Mouse (Mus musculus): Measurements from ENCODE around the gene D5Ertd579e. TPM values are rescaled to one million over a fixed set of nuclear protein-coding genes. Genes with fewer than 3 reads are reported as not detected.

D5Ertd579e gene
- polyA plus RNA-seq, 1 experiment from 2014 or later = 33.3 TPM

DNA sequence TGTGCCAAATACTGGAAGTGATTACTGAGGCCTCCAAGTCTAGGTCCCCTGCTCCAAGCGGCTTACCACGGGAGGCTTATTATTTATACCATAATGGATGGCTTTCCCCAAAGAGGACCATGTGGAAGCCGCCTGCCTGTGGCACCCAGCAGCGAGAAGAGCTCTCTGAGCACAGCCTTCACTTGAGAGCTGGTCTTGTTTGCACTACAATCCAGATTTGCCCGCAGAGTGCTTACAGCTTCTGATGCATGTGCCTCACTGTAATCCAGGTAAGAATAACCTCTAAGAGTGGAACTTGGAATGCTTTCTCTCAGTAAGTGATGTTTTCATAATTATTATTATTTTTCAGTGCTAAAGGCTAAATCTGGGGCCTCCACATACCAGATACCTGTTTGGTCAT lies 136.7 kb downstream of the D5Ertd579e start:
- no peaks in the 10 kb centered on the region for H3K36me3 ChIP-seq
- no peak overlapping the region for H3K9ac ChIP-seq
- ATAC-seq (ENCODE audit: low FRiP score, low read depth) = no peak
- no peaks in the 10 kb centered on the region for H3K27me3 ChIP-seq
- WGBS = 74% methylated on average over 5 of the region's 5 CpGs
- H3K4me3 ChIP-seq = no peak overlapping the region
- peaks cover 9% of the 10 kb centered on the region; the same call in 1 of the 2 replicates for H3K4me1 ChIP-seq (replicated peaks)
- no peak overlapping the region for H3K27ac ChIP-seq (replicated peaks)
- H3K4me2 ChIP-seq = no peak overlapping the region
- H3K9me3 ChIP-seq = no peaks in the 10 kb centered on the region

DNA sequence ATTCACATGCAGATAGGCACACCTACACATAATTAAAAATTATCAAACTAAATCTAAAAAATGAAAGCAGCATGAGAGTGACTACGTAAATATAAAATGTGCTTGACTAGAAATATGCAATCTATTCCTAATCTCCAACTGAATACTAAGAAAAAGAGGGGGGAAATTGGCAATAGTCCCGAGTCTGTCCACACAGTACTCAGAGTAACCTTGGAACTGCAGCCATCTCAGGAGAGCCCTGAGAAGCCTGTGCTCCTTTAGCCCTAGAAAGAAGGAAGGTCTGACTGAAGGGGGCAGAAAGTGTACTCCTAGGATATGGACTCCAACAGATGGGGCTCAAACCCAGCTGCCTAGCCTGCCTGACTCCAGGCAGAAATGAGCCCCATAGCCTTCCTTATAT lies 137.3 kb downstream of the D5Ertd579e start:
- 85% methylated on average over 2 of the region's 2 CpGs for WGBS

DNA sequence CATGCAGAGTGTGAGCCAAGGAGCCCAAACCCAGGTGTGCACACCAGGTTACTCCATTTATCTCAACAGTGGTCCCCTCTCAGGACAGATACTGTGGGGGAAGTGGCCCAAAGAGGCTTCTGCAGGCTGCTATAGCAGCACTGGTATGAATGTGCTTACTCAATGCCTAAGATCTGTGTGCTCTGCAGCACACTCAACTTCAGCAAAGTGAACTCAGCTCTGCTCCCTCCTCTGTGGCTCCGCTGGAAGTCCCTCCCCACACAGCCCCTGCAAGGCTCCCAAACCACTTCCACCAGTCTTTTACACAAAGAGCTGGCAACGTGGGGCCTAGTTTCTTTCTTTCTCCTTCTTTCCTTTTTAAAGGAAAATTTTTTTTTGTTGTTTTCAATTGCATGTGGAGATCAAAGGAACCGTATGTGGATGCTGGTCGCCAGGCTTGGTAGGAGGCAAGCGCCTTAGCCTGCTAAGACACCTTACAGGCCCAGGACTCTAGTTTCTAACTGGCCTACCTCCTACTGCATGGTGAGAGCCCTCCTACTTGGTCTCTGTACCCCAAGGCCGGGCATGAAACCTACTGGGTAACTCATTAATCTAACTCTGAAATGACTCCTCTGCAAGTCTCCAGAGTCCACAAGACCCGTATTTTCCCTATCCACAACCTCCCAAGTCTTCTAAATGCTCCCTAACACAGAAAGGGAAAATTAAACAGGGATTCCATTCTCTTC lies 138.1 kb downstream of the D5Ertd579e start:
- Histone ChIP-seq H3K27ac (replicated peaks) (no peak overlapping the region), H3K9me3 (no peaks in the 10 kb centered on the region), H3K4me3 (no peak overlapping the region), H3K27me3 (no peaks in the 10 kb centered on the region), H3K4me2 (no peak overlapping the region), H3K36me3 (no peaks in the 10 kb centered on the region), H3K4me1 (replicated peaks) (peaks cover 9% of the 10 kb centered on the region; the same call in 1 of the 2 replicates), H3K9ac (no peak overlapping the region)
- 36% methylated on average over 7 of the region's 7 CpGs for WGBS
- no peak for ATAC-seq (ENCODE audit: low FRiP score, low read depth)

More for the DNA sequence above, 137.3 kb downstream of the D5Ertd579e start:
- no peak overlapping the region for H3K4me2 ChIP-seq
- no peaks in the 10 kb centered on the region for H3K36me3 ChIP-seq
- H3K4me3 ChIP-seq = no peak overlapping the region
- H3K9ac ChIP-seq = no peak overlapping the region
- peaks cover 9% of the 10 kb centered on the region; the same call in 1 of the 2 replicates for H3K4me1 ChIP-seq (replicated peaks)
- H3K9me3 ChIP-seq = no peaks in the 10 kb centered on the region
- ATAC-seq (ENCODE audit: low FRiP score, low read depth) = no peak
- no peak overlapping the region for H3K27ac ChIP-seq (replicated peaks)
- no peaks in the 10 kb centered on the region for H3K27me3 ChIP-seq

DNA sequence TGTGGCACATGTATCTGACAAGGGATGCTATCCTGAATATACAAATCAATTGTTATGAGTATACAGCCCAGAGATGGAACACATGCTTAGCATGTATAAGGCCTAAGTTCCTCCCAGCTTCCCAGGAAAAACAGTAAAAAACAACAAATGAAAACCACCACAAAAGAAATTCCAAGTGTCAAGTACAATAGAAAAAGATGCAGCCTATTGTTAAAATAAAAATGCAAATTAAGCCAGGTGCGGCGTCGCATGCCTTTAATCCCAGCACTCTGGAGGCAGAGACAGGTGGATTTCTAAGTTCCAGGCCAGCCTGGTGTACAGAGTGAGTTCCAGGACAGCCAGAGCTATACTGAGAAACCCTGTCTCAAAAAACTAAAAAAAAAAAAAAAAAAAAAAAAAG lies 138.9 kb downstream of the D5Ertd579e start:
- Histone ChIP-seq H3K27me3 (no peaks in the 10 kb centered on the region), H3K36me3 (no peaks in the 10 kb centered on the region), H3K9ac (no peak overlapping the region), H3K4me1 (replicated peaks) (peaks cover 9% of the 10 kb centered on the region; the same call in 1 of the 2 replicates), H3K4me2 (no peak overlapping the region), H3K9me3 (no peaks in the 10 kb centered on the region), H3K27ac (replicated peaks) (no peak overlapping the region), H3K4me3 (no peak overlapping the region)
- no peak for ATAC-seq (ENCODE audit: low FRiP score, low read depth)
- 75% methylated on average over 3 of the region's 3 CpGs for WGBS

DNA sequence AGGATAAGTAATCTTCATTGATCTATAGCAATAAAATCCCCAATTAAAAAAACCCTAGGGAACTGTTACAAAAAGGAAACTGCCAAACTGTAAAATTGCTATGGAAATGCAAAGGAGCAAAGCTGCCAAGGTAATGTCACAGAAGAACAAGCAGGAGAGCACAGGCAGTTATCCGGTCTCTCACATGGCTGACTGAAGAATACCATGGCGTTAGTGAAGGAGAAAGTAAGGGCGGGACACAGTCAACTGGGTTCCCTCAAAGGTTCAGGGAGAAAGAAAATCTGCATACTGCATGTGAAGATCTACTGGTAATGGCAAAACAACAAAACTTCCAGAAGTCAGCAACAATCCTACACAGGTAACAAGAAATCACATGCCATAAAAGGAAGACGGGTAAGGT lies 139.5 kb downstream of the D5Ertd579e start:
- WGBS = 61% methylated on average over 4 of the region's 4 CpGs
- Histone ChIP-seq H3K27ac (replicated peaks) (no peak overlapping the region), H3K36me3 (no peaks in the 10 kb centered on the region), H3K4me3 (no peak overlapping the region), H3K27me3 (no peaks in the 10 kb centered on the region), H3K9ac (no peak overlapping the region), H3K4me2 (no peak overlapping the region), H3K9me3 (no peaks in the 10 kb centered on the region), H3K4me1 (replicated peaks) (peaks cover 9% of the 10 kb centered on the region; the same call in 1 of the 2 replicates)
- ATAC-seq (ENCODE audit: low FRiP score, low read depth) = no peak

DNA sequence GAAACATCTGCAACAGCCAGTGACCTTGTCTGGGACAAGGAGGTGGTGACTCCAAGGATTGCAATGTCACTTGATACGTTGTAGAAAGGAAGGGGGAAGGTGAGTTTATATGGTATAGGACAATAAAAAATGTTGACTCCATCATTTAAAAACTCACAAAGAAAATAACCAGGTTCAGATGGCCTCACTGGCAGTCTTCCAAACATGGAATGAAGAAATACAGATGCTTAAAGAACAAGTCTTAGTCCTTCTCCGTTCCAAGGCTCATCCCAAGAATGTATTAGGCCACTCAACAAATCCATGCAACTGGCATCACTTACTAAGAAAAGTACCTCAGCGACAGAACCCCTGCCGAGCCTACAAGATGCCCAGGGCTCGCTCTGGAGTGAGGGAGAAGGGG lies 141.3 kb downstream of the D5Ertd579e start:
- H3K9me3 ChIP-seq = no peaks in the 10 kb centered on the region
- H3K9ac ChIP-seq = no peak overlapping the region
- 79% methylated on average over 5 of the region's 5 CpGs for WGBS
- H3K36me3 ChIP-seq = no peaks in the 10 kb centered on the region
- no peak for ATAC-seq (ENCODE audit: low FRiP score, low read depth)
- no peaks in the 10 kb centered on the region for H3K27me3 ChIP-seq
- H3K4me2 ChIP-seq = no peak overlapping the region
- no peak overlapping the region for H3K4me3 ChIP-seq
- peaks cover 9% of the 10 kb centered on the region; the same call in 1 of the 2 replicates for H3K4me1 ChIP-seq (replicated peaks)
- no peak overlapping the region for H3K27ac ChIP-seq (replicated peaks)

DNA sequence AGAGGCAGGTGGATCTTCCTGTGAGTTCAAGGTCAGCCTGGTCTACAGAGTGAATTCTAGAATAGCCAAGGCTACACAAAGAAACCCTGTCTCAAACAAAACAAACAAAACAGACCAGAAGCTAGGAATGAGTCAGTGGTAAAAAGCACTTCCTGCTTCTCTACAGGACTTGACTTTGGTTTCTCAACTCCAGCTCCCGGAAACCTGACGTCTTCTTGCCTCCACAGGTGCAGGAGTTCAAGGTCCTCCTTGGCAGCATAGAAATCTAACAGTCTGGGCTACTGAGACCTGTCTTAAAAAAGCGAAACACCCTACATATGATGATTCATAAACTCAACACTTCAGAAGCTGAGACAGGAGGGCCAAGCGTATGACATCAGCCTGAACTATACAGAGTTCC lies 141.9 kb downstream of the D5Ertd579e start:
- Histone ChIP-seq H3K4me2 (no peak overlapping the region), H3K9me3 (no peaks in the 10 kb centered on the region), H3K4me1 (replicated peaks) (peaks cover 9% of the 10 kb centered on the region; the same call in 1 of the 2 replicates), H3K27ac (replicated peaks) (no peak overlapping the region), H3K36me3 (no peaks in the 10 kb centered on the region), H3K27me3 (no peaks in the 10 kb centered on the region), H3K9ac (no peak overlapping the region), H3K4me3 (no peak overlapping the region)
- 87% methylated on average over 4 of the region's 4 CpGs for WGBS
- ATAC-seq (ENCODE audit: low FRiP score, low read depth) = no peak

DNA sequence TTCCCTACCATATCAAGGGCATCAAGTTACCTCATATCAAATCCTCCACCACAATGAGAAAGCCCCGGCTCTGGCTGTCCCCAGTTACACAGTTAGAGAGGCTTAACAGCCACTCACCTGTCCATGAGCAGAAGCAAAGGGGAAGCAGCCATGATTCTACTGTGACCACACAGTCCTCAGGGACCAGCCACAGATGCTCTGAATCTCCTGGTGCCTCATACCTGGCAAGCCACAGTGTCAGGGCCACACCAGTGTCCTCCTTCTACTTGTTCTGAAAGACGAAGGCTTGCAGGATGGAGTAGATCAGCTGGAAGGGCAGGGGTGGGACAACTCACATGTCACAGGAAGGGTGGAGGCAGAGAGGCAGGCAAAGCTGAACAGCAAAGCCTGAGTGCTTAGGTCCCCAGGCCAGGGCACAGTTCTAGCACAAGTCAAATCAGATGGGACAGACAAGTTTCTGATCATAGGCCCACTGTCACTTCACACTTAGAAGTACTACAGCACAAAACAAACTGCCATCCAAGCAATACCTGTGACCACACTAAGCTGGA lies 142.7 kb downstream of the D5Ertd579e start:
- Histone ChIP-seq H3K4me3 (no peak overlapping the region), H3K27me3 (no peaks in the 10 kb centered on the region), H3K4me1 (replicated peaks) (peaks cover 9% of the 10 kb centered on the region; the same call in 1 of the 2 replicates), H3K27ac (replicated peaks) (no peak overlapping the region), H3K9ac (no peak overlapping the region), H3K36me3 (no peaks in the 10 kb centered on the region), H3K4me2 (no peak overlapping the region), H3K9me3 (no peaks in the 10 kb centered on the region)
- WGBS = 83% methylated on average over 2 of the region's 2 CpGs
- ATAC-seq (ENCODE audit: low FRiP score, low read depth) = no peak

DNA sequence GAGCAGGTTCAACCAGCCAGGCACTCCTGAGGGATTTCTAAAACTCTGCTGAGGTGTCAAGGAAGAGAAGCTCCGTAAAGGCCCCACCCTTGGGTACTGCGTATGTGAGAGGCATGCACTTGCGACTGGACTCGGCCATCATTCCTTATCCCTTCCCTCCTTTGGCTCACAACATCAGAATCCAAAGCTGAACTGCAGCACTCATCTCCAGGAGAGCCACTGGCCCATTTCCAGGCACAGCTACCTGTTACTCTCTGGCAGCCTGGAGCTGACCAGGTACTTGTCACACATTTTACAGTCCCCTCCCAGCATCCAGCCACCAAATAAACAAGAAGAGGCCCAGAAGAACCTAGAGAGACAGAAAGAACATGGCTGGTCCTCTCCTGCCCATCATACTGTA lies 143.4 kb downstream of the D5Ertd579e start:
- no peak overlapping the region for H3K27ac ChIP-seq (replicated peaks)
- no peak for ATAC-seq (ENCODE audit: low FRiP score, low read depth)
- WGBS = 94% methylated on average over 4 of the region's 4 CpGs
- H3K4me3 ChIP-seq = no peak overlapping the region
- no peaks in the 10 kb centered on the region for H3K27me3 ChIP-seq
- no peaks in the 10 kb centered on the region for H3K36me3 ChIP-seq
- H3K9ac ChIP-seq = no peak overlapping the region
- H3K9me3 ChIP-seq = no peaks in the 10 kb centered on the region
- H3K4me2 ChIP-seq = no peak overlapping the region
- H3K4me1 ChIP-seq (replicated peaks) = peaks cover 5% of the 10 kb centered on the region; the same call in 1 of the 2 replicates

Other genes starting within 250 kb of the D5Ertd579e start
- gene Grpel1, start 231.0 kb downstream of the D5Ertd579e start, polyA plus RNA-seq (2015; fragmentation: Nextera tagmentation; extraction: Ambion mirVana) = 42.0 and 42.2 TPM in 2 replicates
- 2.6 and 3.4 TPM in 2 replicates for gene Tada2b, start 211.7 kb downstream of the D5Ertd579e start, polyA plus RNA-seq (2015; fragmentation: Nextera tagmentation; extraction: Ambion mirVana)
- 3.3 and 3.5 TPM in 2 replicates for gene Ccdc96, start 211.4 kb downstream of the D5Ertd579e start, polyA plus RNA-seq (2015; fragmentation: Nextera tagmentation; extraction: Ambion mirVana)
- gene Tbc1d14, start 102.7 kb downstream of the D5Ertd579e start, polyA plus RNA-seq (2015; fragmentation: Nextera tagmentation; extraction: Ambion mirVana) = 63.1 and 67.5 TPM in 2 replicates
- gene Bloc1s4, start 52.6 kb upstream of the D5Ertd579e start, polyA plus RNA-seq (2015; fragmentation: Nextera tagmentation; extraction: Ambion mirVana) = 27.8 and 28.0 TPM in 2 replicates
- gene Mrfap1, start 100.7 kb upstream of the D5Ertd579e start, polyA plus RNA-seq (2015; fragmentation: Nextera tagmentation; extraction: Ambion mirVana) = 317 and 323 TPM in 2 replicates
- 12.8 and 13.4 TPM in 2 replicates for gene Man2b2, start 134.6 kb upstream of the D5Ertd579e start, polyA plus RNA-seq (2015; fragmentation: Nextera tagmentation; extraction: Ambion mirVana)
- 63.0 and 72.5 TPM in 2 replicates for gene Ppp2r2c, start 172.5 kb upstream of the D5Ertd579e start, polyA plus RNA-seq (2015; fragmentation: Nextera tagmentation; extraction: Ambion mirVana)

Measured in hindbrain, embryonic 15.5 days (tissue).